Mouse (Mus musculus) monocyte, adult 5-6 weeks (primary cell): ENCODE results near the gene Rubcn. TPM values are rescaled to one million over a fixed set of nuclear protein-coding genes. Genes with fewer than 3 reads are reported as not detected.

Source experiments
- ATAC-seq: fragments of 153-309, 156-312 bp; replicated peaks from 2 replicates; pipeline ENCODE4 v1.8.0; 2017; ENCODE audit warnings: mild to moderate bottlenecking; ENCODE audit not compliant: low TSS enrichment, insufficient number of reproducible peaks, severe bottlenecking, poor library complexity, low FRiP score
- total RNA-seq: library from RNA; stranded (forward); fragments of 200-1000, 200-491, 200-594 nt; gene quantifications from 3 replicates; pipeline ENCODE4 v1.2.3, GENCODE M21; 2017

Gene Rubcn
- total RNA-seq, 1 experiment from 2014 or later, result 41.8 TPM

DNA sequence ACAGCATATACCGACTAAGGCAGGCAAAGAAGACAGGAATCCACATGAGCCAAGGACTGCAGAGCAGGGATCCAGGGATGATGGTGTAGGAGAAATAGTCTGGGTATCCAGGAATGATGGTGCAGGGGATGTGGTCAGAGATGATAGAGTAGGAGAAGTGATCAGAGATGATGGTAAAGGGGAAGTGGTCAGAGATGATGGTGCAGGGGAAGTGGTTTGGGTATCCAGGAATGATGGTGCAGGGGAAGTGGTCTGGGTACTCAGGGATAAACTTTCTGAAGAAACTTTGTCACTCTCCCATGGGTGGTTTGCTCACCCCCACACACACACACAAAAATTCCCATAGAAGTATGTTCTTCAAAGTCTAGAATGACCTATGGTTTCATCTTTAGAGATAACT lies 82.4 kb downstream of the Rubcn start:
- ATAC-seq, result no peak; the same call in 1 of the 2 replicates

DNA sequence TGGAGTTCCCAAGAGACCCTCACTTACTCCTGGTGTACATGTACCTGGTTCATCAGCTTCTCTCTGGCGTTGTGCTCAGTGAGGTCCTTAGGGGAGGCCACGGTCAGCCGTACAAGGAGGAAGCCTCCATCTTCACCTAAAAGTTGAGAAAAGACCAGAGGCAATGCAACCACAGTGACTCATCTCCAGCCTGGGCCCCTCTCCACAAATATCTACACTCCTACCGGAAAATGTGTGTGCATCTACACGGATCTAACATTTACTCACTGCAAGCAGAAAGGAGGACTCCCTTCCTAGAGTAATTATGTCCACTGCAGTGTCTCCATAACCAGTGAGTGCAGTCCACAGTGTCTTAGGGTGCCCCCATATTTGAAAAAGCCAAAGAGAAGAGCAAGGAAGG lies 87.5 kb downstream of the Rubcn start:
- ATAC-seq, result no peak

DNA sequence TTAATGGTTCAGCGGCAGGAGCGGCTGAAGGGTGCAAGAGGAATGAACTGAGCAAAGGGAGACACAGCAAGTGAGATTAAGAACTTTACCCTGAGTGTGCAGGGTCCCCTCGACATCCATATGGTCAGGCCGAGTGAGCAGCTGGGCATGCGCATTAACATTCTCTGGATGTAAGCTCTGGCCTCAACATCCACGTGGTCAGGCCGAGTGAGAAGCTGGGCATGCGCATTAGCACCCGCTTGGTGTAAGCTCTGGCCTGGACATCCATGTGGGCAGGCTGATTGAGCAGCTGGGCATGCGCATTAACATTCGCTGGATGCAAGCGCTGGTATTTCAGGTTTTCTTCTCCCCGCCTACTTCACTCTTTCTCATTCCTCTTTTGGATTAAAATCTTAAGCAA lies 92.7 kb downstream of the Rubcn start:
- no peak for ATAC-seq

DNA sequence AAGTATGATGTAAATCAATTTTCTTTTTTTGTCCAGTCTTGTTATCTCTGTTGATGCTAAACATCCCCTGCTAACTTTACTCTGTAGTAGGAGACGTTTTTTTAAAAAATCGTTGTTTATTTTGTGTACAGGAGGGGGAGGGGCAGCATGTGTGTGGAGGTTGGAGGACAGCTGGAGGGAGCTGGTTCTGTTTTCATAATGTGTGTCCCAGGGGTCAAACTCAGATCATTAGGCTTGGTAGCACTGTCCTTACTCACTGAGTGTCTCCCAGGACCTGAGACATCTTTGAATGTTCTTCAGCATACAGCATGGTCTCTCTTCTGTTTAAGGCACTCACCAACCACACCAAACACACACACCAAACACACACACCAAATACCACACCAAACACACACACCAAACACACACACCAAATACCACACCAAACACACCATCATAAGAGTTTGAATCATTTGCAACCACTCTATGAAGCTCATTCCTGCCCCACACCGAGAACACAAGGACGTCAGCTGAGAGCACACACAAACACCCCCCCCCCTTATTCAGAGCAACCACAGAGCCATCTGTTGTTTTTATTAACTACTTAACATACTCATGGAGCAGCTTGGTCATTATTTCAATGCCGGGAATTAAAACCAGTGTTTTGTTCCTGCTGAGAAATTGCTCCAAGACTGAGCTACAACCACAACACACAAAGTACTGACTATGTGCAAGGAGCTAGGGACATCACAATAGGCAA lies 94.1 kb downstream of the Rubcn start:
- ATAC-seq, result no peak

DNA sequence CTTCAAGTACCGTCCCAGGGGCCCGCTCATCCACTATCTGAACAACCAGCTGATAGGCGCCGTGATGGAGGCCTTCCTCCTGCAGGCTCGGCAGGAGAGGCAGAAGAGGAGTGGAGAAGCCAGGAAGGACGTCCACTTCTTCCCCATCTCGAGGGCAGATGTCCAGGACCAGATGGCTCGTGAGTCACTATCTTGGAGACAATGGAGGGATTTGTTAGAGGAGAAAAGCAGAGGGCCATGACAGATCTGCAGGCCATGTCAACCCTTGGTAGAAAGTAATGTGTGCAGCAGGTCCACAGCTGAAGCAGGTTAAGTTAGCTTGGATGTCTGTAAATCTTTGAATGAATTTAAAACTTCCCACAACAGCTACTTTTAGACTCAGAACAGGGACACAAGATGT lies 98.6 kb downstream of the Rubcn start:
- ATAC-seq, result no peak

DNA sequence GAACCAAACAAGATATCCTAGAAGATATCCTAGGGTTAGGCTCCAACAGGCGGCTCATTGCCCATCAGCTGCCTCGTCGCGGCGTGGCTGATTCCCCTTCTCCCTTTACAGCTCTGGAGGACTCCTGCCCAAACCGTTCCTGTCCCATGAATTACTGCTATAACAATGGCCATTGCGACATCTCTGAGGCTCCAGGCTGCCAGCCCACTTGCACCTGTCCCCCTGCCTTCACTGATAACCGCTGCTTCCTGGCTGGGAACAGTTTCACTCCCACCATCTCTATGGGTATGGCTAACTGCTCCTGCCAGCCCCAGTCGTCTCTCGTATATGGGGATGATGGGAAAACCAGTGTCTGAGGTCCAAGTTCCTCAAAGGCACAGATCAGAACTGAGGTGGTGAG lies 100.9 kb downstream of the Rubcn start:
- ATAC-seq, result no peak

Other genes starting within 250 kb of the Rubcn start
- 16.2 to 63.7 TPM (median 26.3 TPM) in 3 replicates for gene Tnk2, start 233.9 kb downstream of the Rubcn start, total RNA-seq
- gene Muc4, start 141.9 kb downstream of the Rubcn start, total RNA-seq, result not detected in 3 replicates
- 0.19 TPM in 1 of 3 replicates, not detected in the others for gene Muc20, start 80.3 kb downstream of the Rubcn start, total RNA-seq
- not detected in 3 replicates for gene Smbd1, start 67.3 kb downstream of the Rubcn start, total RNA-seq
- 55.8 to 78.8 TPM (median 67.5 TPM) in 3 replicates for gene Fyttd1, start 266 bp downstream of the Rubcn start, total RNA-seq
- 37.4 to 67.8 TPM (median 44.9 TPM) in 3 replicates for gene Lrch3, start 36.3 kb upstream of the Rubcn start, total RNA-seq
- gene Iqcg, start 178.5 kb upstream of the Rubcn start, total RNA-seq, result 0.78 to 0.96 TPM (median 0.86 TPM) in 3 replicates
- gene Rpl35a, start 178.7 kb upstream of the Rubcn start, total RNA-seq, result 1,318 to 2,339 TPM (median 2,031 TPM) in 3 replicates
- 0.21 to 0.57 TPM (median 0.39 TPM) in 3 replicates for gene Lmln, start 184.8 kb upstream of the Rubcn start, total RNA-seq